Mouse (Mus musculus) right cerebral cortex, adult 18-20 months (tissue): ENCODE data around the gene Lat2.
A peak's percentile ranks its signal among the peaks of the same experiment; 100 is the strongest.
"Not testable (repeated sequence)": the region's sequence is repeated elsewhere in the genome, so short reads cannot be mapped to it uniquely, and the experiment has no call there.

ENCODE experiments used
- DNase-seq: peaks from one replicate; pipeline ENCODE4 v3.0.0; 2022; ENCODE audit warnings: mixed read lengths

The Lat2 gene

GRCm38 (mm10) chr5:134614802-134615201 lies at the start of gene Lat2:
TSS of gene Lat2 (minus strand) at chr5:134615025.
- peak; percentile 54 for DNase-seq

GRCm38 (mm10) chr5:134656708-134657107 lies 41.9 kb upstream of the Lat2 start:
- no peak for DNase-seq

- no peak for DNase-seq
These were observed 37.2 kb upstream of the Lat2 start for GRCm38 (mm10) chr5:134652015-134652414.

- no peak for DNase-seq
These were observed 36.1 kb upstream of the Lat2 start for GRCm38 (mm10) chr5:134650926-134651325.

- DNase-seq: not testable (repeated sequence)
These were observed 34.2 kb upstream of the Lat2 start for GRCm38 (mm10) chr5:134648976-134649375.

GRCm38 (mm10) chr5:134647394-134647793 lies 32.6 kb upstream of the Lat2 start:
- DNase-seq: no peak

GRCm38 (mm10) chr5:134646461-134646860 lies 31.6 kb upstream of the Lat2 start:
- no peak for DNase-seq

GRCm38 (mm10) chr5:134644643-134645118 lies 29.9 kb upstream of the Lat2 start:
- DNase-seq: no peak

GRCm38 (mm10) chr5:134644121-134644520 lies 29.3 kb upstream of the Lat2 start:
- no peak for DNase-seq

GRCm38 (mm10) chr5:134640371-134640770 lies 25.5 kb upstream of the Lat2 start:
- DNase-seq: no peak

- DNase-seq: peak; percentile 97
These were observed 24.5 kb upstream of the Lat2 start, which contains the start of gene Eif4h for GRCm38 (mm10) chr5:134639269-134639682. TSS of gene Eif4h (minus strand) at chr5:134639490.

GRCm38 (mm10) chr5:134638461-134639268 lies 23.8 kb upstream of the Lat2 start:
- DNase-seq: no peak

GRCm38 (mm10) chr5:134637820-134638367 lies 23.1 kb upstream of the Lat2 start:
- no peak for DNase-seq

GRCm38 (mm10) chr5:134632841-134633240 lies 18.0 kb upstream of the Lat2 start:
- no peak for DNase-seq

- DNase-seq: no peak
These were observed 16.0 kb upstream of the Lat2 start for GRCm38 (mm10) chr5:134630835-134631234.

GRCm38 (mm10) chr5:134629508-134629907 lies 14.7 kb upstream of the Lat2 start:
- DNase-seq: no peak

- peak; percentile 48 for DNase-seq
These were observed 7.2 kb upstream of the Lat2 start for GRCm38 (mm10) chr5:134622069-134622468.

- DNase-seq: no peak
These were observed 6.3 kb upstream of the Lat2 start for GRCm38 (mm10) chr5:134621099-134621640.

GRCm38 (mm10) chr5:134620457-134620856 lies 5.6 kb upstream of the Lat2 start:
- no peak for DNase-seq

- peak; percentile 60 for DNase-seq
These were observed 2.2 kb upstream of the Lat2 start for GRCm38 (mm10) chr5:134617071-134617470.

- DNase-seq: no peak
These were observed 955 bp upstream of the Lat2 start for GRCm38 (mm10) chr5:134615780-134616179.

- DNase-seq: no peak
These were observed 555 bp upstream of the Lat2 start for GRCm38 (mm10) chr5:134615380-134615779.

- no peak for DNase-seq
These were observed 529 bp downstream of the Lat2 start for GRCm38 (mm10) chr5:134614296-134614695.

- no peak for DNase-seq
These were observed 1.1 kb downstream of the Lat2 start for GRCm38 (mm10) chr5:134613727-134614126.
